Mouse (Mus musculus) adrenal gland, adult 10 weeks (tissue): ENCODE measurements around the gene Iba57. TPM values are rescaled to one million over a fixed set of nuclear protein-coding genes. Genes with fewer than 3 reads are reported as not detected.

Experiments
- polyA plus RNA-seq: library from polyadenylated mRNA; stranded (reverse); fragments of 350-450 nt; fragmentation: Illumina TruSeq; extraction: RNeasy Lipid Tissue Mini Kit (QIAGEN cat#74804); gene quantifications from one replicate; pipeline ENCODE4 v1.2.3, GENCODE M21; 2014; ENCODE audit warnings: low read depth, low replicate concordance

The Iba57 gene
- 1.2 TPM for polyA plus RNA-seq

GRCm38 (mm10) chr11:59163255-59164236 is at the start of gene Iba57:
Gene Iba57, minus strand, starts transcription at chr11:59163739.

GRCm38 (mm10) chr11:59208153-59208831 is 44.8 kb upstream of the Iba57 start, which contains the start of gene 2310033P09Rik:
Gene 2310033P09Rik, plus strand, starts transcription at chr11:59208321.

GRCm38 (mm10) chr11:59202081-59202995 is 38.8 kb upstream of the Iba57 start, which contains the start of gene Mrpl55:
Gene Mrpl55, plus strand, starts transcription at chr11:59202486.

GRCm38 (mm10) chr11:59192059-59192386 is 28.5 kb upstream of the Iba57 start, which contains the start of gene Guk1:
Gene Guk1, minus strand, starts transcription at chr11:59192212.

GRCm38 (mm10) chr11:59182864-59183331 is 19.4 kb upstream of the Iba57 start, which contains the start of gene Gjc2:
Gene Gjc2, minus strand, starts transcription at chr11:59183213.

DNA sequence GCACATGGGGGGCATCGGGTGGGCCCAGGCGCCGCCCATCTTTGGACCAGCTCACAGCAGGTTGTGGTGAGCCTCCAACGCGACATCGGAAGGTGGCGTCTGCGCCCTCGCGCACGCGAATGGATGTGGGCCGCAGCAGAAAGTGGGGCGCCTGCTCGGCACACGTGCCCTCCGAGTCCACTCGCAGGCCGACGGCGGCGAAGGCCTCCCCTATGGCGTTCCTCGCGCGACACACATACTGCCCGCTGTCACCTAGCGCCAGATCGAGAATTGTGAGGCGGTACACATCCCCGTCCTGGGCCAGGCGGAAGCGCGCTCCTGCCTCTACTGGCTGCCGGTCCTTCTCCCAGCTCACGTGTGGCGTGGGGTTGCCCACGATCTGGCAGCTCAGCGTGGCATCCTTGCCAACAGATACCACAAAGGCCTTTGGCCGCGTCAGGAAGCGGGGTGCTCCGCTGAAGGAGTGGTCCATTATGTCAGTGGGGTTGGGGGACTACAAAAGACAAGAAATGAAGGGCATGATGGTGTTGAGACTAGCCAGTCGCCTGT is 27.6 kb downstream of the Iba57 start, which contains the start of gene Obscn:
Gene Obscn, minus strand, starts transcription at position 499 of the 549 bp plus-strand sequence.

Other genes with a start within 250 kb of the Iba57 start
- gene Btnl10, start 245.8 kb downstream of the Iba57 start, polyA plus RNA-seq: not detected
- 13.2 TPM for gene Rnf187, start 224.8 kb downstream of the Iba57 start, polyA plus RNA-seq
- not detected for gene Hist3h2ba, start 214.8 kb downstream of the Iba57 start, polyA plus RNA-seq
- gene Hist3h2a, start 209.1 kb downstream of the Iba57 start, polyA plus RNA-seq: 13.1 TPM
- not detected for gene Trim17, start 209.1 kb downstream of the Iba57 start, polyA plus RNA-seq
- gene Trim11, start 185.6 kb downstream of the Iba57 start, polyA plus RNA-seq: 1.3 TPM
- gene Obscn, start 27.3 kb downstream of the Iba57 start, polyA plus RNA-seq: not detected
- not detected for gene Gjc2, start 19.5 kb upstream of the Iba57 start, polyA plus RNA-seq
- 5.7 TPM for gene Guk1, start 28.5 kb upstream of the Iba57 start, polyA plus RNA-seq
- gene Mrpl55, start 38.7 kb upstream of the Iba57 start, polyA plus RNA-seq: 14.6 TPM
- 5.2 TPM for gene 2310033P09Rik, start 44.6 kb upstream of the Iba57 start, polyA plus RNA-seq
- 317 TPM for gene Arf1, start 64.5 kb upstream of the Iba57 start, polyA plus RNA-seq
- not detected for gene Wnt3a, start 127.0 kb upstream of the Iba57 start, polyA plus RNA-seq
- 0.52 TPM for gene Wnt9a, start 143.2 kb upstream of the Iba57 start, polyA plus RNA-seq
- gene Prss38, start 211.9 kb upstream of the Iba57 start, polyA plus RNA-seq: not detected